Mouse (Mus musculus) large intestine, adult 2 months (tissue): ENCODE measurements around the gene Gm49395. TPM values are rescaled to one million over a fixed set of nuclear protein-coding genes. Genes with fewer than 3 reads are reported as not detected.

Experiments
- DNase-seq: peaks from one replicate; pipeline ENCODE4 v3.0.0-alpha.2; 2012; ENCODE audit warnings: low read depth, low spot score
- WGBS: fragments of 180-500 bp; shearing (Covaris S2); methylation state at CpG from one replicate; pipeline ENCODE4 v1.1.7; 2018; 5-methylcytosine and 5-hydroxymethylcytosine counted together
- polyA plus RNA-seq: library from polyadenylated mRNA; depleted of rRNA; stranded (reverse); fragments of >200 nt; gene quantifications from 2 replicates; pipeline ENCODE4 v1.2.3, GENCODE M21; 2012

Gene Gm49395
- polyA plus RNA-seq, 1 experiment, result 3.3 TPM

DNA sequence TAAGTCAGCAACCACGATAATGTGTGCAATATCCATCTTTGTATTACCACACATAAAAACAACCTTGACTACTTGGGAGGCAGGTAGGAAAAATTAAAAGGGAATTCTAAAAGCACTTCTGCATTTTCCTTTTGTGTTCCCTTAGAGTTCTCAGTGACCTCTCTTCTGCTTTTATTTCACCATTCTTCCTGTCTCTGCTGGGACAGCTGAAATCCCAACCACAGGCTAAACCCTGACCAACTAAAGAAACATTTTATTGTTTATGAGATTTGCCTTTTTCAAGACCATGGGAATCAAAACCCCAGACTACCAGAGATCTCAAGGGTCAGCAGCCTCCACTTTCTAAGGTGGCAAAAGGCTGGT is 33.8 kb downstream of the Gm49395 start:
- 83% methylated on average over 1 of the region's 1 CpGs for WGBS
- DNase-seq, result no peak

DNA sequence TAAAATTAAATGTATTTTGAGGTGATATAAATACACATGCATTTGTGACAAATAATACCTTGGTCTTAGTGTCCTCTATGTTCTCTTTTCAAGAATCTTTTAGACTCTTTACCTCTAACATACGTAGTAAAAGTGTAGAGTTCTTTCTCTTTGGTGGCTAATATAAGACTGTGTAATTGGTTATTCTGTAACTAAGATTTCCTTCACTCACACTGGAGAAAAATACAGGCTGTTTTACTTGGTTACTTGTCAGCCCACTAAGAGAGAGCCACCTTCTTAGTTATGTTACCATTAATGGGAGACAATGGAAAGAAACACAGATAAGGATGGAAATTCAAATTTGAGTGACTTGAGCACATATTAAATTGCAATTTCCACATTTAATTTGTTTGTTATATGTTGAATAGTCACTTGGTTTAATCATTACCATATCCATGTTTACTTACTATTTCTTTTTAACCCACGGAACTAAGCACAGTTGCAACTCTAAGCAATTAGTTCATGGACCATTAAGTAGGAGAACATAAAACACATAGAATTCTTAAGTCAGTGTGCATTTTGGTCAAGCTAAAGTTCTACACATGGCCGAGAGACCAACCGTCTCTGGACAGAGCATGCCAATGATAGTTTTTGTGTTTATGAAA is 34.3 kb downstream of the Gm49395 start:
- DNase-seq, result no peak
- WGBS, result 79% methylated on average over 4 of the region's 4 CpGs

- WGBS, result 72% methylated on average over 5 of the region's 5 CpGs
Measured at GRCm38 (mm10) chr13:115057555-115057954, 44.2 kb downstream of the Gm49395 start.

DNA sequence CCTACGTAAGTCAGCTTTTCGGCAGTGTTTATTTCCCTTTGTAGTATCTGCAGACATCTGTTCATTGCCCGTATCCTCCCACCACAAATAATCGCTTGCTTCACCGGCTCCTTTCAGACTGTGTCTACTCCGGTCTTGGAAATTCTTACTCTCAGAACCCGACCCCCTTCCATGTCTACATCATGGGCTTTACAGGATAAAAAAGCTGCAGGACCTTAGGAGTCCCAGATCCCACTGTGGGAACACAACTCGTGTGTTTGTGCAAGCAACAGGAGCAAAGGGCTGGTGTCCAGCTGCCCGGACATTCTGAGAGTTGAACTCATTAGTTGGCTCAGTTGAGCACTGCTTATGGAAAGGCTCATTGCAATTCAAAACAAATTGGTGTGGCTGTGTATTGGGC is 46.9 kb downstream of the Gm49395 start:
- DNase-seq, result no peak
- WGBS, result 57% methylated on average over 9 of the region's 9 CpGs

More at GRCm38 (mm10) chr13:115057555-115057954, 44.2 kb downstream of the Gm49395 start:
- DNase-seq, result no peak

GRCm38 (mm10) chr13:115052568-115052967 is 49.2 kb downstream of the Gm49395 start:
- DNase-seq, result no peak
- 84% methylated on average over 7 of the region's 7 CpGs for WGBS

DNA sequence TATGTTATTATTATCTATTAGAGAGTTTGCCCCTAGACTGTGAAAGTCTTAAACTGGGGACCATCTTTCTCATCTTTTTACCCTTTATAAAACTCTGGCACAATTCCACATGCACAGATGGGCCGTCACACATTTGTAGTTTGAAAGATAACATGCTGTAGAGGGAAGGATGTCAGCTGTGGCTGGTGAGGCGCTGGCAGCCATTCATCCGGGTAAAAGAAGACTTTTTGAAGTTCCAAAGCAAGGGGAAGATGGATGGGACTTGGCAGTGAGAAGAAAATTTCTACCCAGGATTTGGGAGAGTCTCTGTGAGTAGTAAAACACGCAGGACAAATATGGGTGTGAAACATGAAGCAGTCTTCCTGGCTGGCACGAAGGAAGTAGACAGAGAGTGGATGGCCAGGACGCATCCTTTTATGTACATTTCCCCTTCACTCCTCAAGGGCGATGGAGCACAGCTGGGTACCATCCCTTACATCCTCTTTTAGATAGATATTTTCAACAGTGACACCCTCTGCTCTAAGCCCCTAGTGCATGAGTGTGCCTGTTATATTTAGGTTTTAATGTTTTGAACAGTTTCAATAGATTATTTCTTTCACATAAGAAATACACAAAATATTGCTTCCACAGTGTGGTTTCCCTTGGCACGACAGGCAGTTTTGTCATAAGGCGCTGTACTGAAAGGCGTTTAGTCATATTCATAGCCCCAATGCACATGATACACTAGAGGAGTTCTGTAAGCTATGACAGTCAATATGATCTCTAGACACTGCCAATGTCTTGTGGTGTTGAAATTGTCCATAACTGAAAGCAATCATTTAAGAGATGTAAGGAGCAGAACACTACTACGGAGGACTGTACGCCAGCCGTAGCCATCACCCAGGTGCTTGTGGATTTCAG is 50.8 kb downstream of the Gm49395 start:
- no peak for DNase-seq
- WGBS, result 67% methylated on average over 13 of the region's 13 CpGs

DNA sequence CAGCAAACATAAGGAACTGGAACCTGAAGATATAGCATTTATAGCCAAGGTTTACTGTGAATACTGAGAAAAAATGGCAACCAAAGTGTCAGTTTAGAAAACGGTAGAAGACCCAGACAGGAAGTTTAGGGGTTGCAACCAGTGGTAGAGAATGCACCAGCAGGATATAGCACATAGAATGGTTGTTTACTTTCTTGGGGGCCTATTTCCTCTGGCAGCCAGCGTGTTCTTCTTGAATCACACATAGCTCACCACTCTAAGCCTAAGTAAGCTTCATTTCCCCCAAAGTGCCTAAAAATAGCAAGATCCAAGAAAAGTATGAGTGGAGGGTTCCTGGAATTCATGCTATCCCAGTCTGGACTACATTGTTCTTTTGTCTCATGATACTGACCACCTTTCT is 59.1 kb downstream of the Gm49395 start:
- DNase-seq, result no peak
- 40% methylated on average over 2 of the region's 2 CpGs for WGBS

DNA sequence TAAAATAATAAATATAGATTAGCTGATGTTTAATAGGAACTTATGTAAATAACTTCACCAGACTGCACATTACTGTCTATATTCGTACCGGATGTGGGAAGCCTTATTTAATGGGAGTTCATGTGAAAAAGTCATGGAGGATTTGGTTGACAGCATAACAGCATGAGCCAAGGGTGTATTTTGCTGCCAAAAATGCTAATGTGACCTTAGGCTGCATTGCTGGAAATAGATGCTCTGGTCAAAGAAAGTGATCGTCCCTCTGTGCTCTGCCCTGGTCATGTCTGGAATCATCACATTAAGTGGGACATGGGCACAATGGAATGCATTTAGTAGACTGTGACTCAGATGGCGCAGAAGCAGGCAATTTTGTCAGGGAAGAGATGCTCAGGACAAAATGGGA is 64.4 kb downstream of the Gm49395 start:
- no peak for DNase-seq
- 83% methylated on average over 4 of the region's 4 CpGs for WGBS

DNA sequence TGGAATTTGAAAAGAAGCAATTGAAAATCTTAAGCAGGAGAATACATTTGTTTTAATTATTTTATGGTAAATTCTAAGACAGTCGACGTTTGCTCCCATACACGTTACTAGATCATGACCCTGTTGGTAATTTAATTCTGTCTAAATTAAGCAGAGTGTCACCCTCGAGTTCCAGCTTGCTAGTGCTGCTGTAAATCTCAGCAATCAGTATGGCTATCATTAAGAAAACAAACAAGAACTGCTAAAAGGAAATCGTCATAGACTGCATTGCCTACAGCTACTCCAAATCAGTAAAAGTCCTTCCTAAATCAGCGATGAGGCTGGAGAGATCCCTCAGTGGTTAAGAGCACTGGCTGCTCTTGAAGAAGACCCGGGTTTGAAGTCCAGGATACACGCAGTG is 66.3 kb downstream of the Gm49395 start:
- WGBS, result 59% methylated on average over 8 of the region's 8 CpGs
- no peak for DNase-seq

DNA sequence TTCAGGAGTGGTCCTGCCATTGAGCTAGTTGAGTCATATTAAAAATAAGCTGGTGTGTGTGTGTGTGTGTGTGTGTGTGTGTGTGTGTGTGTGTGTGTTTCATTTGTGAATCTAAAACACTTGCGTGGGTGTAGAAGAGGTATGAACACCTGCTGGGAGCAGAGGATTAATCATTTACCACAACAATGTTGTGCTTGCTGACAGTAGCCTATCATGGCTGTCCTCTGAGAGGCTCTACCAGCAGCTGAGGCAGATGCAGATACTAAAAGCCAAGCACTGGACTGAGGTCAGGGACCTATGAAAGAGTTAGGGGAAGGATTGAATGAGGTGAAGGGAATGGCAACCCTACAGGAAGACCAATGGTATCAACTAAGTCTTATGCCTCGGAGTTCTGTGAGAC is 68.6 kb downstream of the Gm49395 start:
- no peak for DNase-seq
- WGBS, result 24% methylated on average over 2 of the region's 2 CpGs

GRCm38 (mm10) chr13:115031177-115032000 is 70.3 kb downstream of the Gm49395 start:
- 81% methylated on average over 17 of the region's 17 CpGs for WGBS
- DNase-seq, result no peak

- no peak for DNase-seq
- WGBS, result 34% methylated on average over 3 of the region's 3 CpGs
Measured at GRCm38 (mm10) chr13:115025394-115025793, 76.3 kb downstream of the Gm49395 start.

DNA sequence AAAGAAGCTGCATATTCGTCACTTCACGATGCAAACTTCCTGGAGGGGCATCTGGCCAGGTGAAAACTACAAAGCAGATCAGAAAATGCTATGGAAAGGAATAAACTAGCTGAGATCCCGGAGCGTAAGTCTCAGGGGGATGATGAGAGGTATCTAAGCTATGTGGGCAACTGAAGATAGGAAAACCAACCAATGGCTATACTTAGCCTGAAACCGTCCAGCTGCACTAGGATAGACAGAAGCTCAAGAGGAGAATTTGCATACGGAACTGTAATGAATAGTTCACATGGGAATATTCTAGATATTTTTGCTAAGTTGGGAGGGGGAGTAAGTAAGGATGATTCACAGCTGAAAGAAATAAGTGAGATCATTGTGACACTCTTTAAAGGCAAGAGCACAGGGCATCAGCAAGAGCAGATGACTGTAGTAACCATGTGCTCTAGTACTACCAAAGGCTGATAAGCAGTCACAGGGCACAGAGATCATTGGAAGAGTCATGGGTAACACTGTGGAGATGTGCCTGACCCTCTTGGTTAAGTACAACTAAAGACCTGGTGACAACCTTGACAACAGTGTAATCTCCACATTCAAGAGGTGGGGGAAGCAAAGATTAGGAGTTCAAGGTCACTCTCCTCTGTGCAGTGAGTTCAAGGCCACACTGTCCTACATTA is 79.5 kb downstream of the Gm49395 start:
- WGBS, result 83% methylated on average over 6 of the region's 6 CpGs
- no peak for DNase-seq

DNA sequence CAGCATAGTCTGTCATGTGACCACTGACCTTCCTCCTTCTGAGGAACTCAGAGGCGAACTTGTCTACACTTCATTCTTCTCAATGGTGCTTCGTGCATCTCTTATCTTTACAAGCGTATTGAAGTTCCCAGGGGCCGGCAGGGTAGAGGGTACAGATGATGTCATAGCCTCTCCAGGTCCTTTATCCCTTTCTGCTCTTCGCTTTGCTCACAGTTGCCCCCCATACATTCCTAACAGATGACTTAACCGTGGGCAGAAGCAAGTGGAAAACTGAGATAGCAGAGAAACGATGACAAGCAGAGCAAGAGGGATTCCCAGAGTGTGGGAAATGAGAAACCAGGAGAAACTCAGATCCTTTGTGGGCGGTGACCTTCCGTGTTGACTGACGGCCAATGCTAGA is 80.3 kb downstream of the Gm49395 start:
- no peak for DNase-seq
- 59% methylated on average over 10 of the region's 10 CpGs for WGBS

GRCm38 (mm10) chr13:115020727-115021126 is 81.0 kb downstream of the Gm49395 start:
- DNase-seq, result no peak
- 83% methylated on average over 4 of the region's 4 CpGs for WGBS

DNA sequence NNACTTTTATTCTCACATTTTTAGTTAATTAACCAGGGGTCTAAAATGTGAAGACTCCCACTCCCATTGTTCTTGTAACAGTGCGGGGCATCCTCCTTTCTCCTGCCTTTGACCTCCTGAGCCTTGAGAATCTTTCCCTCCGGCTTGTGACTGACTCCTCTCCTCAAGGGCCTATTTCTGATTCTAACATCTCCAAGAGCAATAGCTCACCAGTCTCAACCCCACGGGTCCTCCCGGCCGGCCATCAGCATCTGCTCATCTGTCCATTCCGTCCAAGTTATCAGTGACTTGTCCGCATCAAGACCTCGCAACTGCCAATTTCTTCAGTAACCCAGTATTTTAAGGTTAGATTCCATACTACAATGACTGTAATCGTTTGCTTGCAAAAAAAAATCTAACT is 84.2 kb downstream of the Gm49395 start:
- 92% methylated on average over 9 of the region's 9 CpGs for WGBS
- DNase-seq, result no peak

DNA sequence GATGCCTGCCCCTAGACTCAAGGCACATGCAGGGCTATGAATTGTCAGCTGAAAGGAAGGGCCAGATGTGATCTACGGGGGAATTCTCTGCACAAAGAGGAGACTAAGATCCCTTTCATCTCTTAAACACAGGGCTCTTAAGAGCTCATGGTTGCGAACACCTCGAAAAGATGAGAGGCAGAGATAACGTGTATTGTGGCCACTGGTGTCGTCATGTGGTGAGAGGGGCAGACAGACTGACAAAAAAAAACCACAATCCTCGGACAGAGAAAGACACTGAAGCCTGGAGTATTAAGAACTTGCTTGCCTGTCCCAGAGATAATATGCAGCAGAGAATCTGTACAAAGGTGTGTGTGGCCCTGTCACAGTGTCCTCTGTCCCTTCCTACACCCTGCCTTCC is 90.2 kb downstream of the Gm49395 start:
- no peak for DNase-seq
- WGBS, result 73% methylated on average over 6 of the region's 6 CpGs

DNA sequence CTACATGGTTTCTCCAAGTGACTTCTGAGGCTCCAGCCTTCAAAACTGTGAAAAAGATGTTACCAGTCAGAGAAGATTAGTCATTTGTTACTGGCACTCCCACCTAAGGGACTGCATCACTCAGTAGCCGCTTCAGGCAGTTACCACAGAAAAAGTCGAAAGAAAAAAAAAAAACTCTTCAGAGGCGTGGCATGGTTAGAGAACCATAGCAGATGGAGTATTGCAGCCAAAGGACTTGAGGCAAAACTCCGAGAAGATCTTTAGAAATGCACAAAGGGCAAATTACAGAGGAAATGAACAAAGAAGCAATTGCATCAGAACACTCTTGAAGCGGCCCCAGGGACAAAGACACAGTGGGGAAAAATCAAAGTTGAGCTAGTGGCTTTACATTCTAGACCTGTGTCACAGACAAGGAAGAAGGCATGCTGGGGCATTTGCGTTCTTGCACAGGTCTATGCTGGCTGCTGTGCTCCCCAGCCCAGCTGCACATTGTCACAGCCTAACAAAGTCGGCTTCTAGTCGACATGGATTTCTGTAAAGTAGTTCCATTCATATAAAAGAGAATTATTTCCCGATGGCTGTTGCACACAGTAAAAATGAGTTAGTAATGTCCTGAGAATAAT is 95.4 kb downstream of the Gm49395 start:
- DNase-seq, result no peak
- 55% methylated on average over 9 of the region's 9 CpGs for WGBS

GRCm38 (mm10) chr13:115005342-115005741 is 96.4 kb downstream of the Gm49395 start:
- WGBS, result 72% methylated on average over 6 of the region's 6 CpGs
- DNase-seq, result no peak
